Mouse (Mus musculus) spleen, embryonic (tissue): ENCODE measurements around the gene Dohh.

Experiments
- CTCF ChIA-PET: fragments of 350-600 bp; sonication (Branson Sonifier 250); formaldehyde crosslinking; loops from one replicate; lab custom pipeline; 2022; lab: Charles Lee

Dohh gene

GRCm38 (mm10) chr10:81379183-81379553, 5.1 kb upstream of the Dohh start:
- CTCF ChIA-PET = interaction anchor here (0.6 kb wide), 1 partner anchor 89 kb away, joined by 3 read pairs; no protein-coding TSS in a partner anchor

DNA sequence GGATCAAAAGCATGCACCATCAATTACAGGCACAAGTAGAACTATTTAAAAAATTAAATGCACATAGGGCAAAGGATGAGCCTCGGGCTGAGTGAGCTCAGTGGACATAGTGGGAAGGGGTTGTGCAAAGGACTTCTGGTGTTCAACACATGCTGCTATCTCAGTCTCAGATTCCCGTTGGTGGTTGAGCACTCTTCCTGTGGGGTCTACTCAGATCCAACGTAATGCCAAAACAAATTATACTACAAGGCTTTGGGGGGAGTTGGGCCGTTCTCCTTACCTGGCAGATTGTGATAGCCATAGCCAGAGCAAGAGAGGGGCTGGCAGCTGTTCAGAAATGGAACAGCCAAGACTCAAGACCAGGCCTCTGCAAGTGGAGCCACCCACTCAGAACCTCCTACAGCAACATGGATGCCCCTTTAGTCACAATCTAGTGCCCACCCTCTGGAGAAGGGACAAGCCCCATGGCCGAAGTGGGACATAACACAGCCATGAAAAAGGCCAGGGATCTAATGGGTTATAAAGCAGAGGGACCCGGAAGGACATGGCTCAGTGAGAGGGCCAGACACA, 4.3 kb upstream of the Dohh start:
- CTCF ChIA-PET = no interaction called here

- CTCF ChIA-PET = interaction anchor here (0.6 to 1.0 kb wide), 3 partner anchors 22 to 790 kb away, joined by 3 to 4 read pairs (median 3); no protein-coding TSS in a partner anchor
These were observed 2.2 kb upstream of the Dohh start for GRCm38 (mm10) chr10:81382039-81382438.

GRCm38 (mm10) chr10:81384605-81384982, 366 bp downstream of the Dohh start:
- CTCF ChIA-PET = interaction anchor here (0.9 kb wide), 1 partner anchor 10 kb away, joined by 3 read pairs; no protein-coding TSS in a partner anchor

- CTCF ChIA-PET = no interaction called here
These were observed 1.5 kb downstream of the Dohh start for GRCm38 (mm10) chr10:81385603-81386306.

DNA sequence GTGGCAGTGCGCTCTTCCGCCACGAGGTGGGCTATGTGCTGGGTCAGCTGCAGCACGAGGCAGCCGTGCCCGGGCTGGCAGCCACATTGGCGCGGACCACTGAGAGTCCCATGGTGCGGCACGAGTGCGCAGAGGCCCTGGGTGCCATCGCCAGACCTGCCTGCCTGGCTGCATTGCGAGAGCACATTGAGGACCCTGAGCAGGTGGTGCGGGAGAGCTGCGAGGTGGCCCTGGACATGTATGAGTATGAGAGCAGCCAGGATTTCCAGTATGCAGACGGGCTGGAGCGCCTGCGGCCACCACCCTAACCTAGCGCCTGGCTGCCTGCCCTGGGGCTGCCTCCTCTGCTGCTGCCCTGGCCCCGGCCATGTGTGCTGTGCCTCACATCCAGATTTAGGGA, 3.5 kb downstream of the Dohh start:
- CTCF ChIA-PET = no interaction called here

DNA sequence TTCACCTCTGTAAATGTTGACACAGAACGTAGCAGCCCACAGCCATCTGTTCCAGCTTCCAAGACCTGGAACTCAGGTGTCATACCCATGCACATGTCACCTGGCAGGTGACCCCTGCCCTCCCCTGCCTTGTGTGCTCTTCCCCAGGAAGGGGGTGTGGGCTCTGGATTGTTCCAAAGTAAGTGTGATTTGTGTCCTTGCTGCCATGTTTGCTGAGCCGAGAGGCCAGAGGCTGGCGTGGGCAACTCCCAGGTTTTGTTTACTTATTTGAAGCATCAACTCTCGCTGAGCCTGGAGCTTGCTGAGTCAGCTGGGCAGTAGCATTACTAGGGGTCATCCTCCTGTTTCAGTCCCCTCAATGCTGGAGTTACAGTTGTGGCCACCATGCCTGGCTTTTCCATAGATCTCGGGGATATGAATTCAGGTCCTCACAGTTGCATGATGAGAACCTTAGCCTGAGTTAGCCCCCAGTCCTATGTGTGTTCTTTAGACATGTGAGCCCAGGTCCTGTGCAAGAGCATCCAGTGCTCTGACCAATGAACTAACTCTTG, 4.4 kb downstream of the Dohh start, which contains the start of gene Gm48552:
Gm48552 (plus strand) TSS at position 501 of the 551 bp plus-strand sequence.
- CTCF ChIA-PET = no interaction called here

DNA sequence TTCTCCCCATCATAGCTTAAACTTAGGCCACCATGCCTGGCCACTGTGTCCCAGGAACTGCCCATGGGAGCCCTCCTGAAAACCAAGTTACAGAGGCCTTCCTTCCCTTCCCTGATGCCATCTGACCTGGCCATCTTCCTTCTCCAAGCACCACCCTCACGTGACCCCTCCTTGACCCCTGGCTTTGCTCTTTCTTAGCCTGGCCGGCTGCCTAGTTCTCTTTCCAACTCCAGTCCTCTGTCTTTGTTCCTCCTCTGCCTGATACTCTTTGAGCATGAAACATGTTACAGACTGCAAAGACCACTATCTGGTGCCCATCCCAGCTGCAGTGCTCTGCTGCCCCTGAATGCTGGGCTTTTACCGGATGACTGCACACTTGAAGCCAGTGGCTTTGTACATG, 5.1 kb downstream of the Dohh start:
- CTCF ChIA-PET = interaction anchor here (1.1 kb wide), 1 partner anchor 63 kb away, joined by 3 read pairs; no protein-coding TSS in a partner anchor

- CTCF ChIA-PET = interaction anchor here (1.1 kb wide), 2 partner anchors 62 to 152 kb away, joined by 3 read pairs; no protein-coding TSS in a partner anchor
These were observed 5.8 kb downstream of the Dohh start for GRCm38 (mm10) chr10:81389801-81390677.

DNA sequence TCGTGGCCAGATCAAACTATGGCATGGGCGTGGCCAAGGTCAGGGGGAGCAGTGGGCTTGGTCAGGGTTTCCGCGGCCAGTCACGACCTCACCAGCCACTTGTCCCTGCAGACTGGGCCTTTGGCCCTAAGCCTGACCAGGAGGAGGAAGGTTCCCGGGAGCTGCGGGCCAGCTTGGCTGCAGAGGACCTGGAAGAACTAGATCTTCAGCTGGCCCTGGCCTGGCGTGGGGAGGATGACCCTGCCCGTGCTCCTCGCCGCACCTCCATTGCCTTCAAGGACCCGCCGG, 6.4 kb downstream of the Dohh start:
- CTCF ChIA-PET = interaction anchor here (1.1 kb wide), 2 partner anchors 61 to 152 kb away, joined by 3 read pairs; no protein-coding TSS in a partner anchor

- CTCF ChIA-PET = interaction anchor here (0.6 kb wide), 1 partner anchor 1603 kb away, joined by 3 read pairs; no protein-coding TSS in a partner anchor
These were observed 8.0 kb downstream of the Dohh start for GRCm38 (mm10) chr10:81392270-81392669.

GRCm38 (mm10) chr10:81392781-81393185, 8.6 kb downstream of the Dohh start, which contains the start of gene Smim24:
Gene Smim24 (plus strand): TSS chr10:81393051.
- CTCF ChIA-PET = interaction anchor here (0.6 kb wide), 1 partner anchor 461 kb away, joined by 3 read pairs; no protein-coding TSS in a partner anchor

GRCm38 (mm10) chr10:81393456-81394063, 9.3 kb downstream of the Dohh start:
- CTCF ChIA-PET = interaction anchor here (0.6 to 1.7 kb wide), 3 partner anchors 9 to 461 kb away, joined by 3 to 5 read pairs (median 3); partner anchors contain the start of genes Dohh and Gm48551

GRCm38 (mm10) chr10:81395127-81395526, 10.9 kb downstream of the Dohh start:
- CTCF ChIA-PET = interaction anchor here (1.1 to 1.7 kb wide), 4 partner anchors 10 to 57 kb away, joined by 3 to 22 read pairs (median 4); partner anchors contain the start of genes Dohh and Gm48551

DNA sequence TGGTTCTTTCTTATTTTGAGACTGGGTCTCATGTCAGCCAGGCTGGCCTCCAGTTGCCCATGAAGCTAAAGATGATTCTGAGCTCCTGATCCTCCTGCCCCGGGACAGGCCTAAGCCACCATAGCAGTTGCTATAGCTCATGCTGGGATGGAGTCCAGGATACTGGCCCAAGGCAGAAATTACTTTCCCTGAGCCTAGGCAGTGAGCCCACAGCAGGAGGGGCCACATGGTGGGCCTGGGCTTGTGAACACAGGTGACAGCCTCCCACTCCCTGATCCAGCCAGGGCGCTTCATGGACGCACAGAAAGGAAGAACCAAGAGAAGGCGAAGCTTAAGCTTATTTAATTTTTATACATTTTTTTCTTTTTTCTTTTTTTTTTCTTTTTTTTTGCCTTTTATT, 11.6 kb downstream of the Dohh start:
- CTCF ChIA-PET = interaction anchor here (0.9 to 1.3 kb wide), 4 partner anchors 10 to 56 kb away, joined by 3 to 22 read pairs (median 4); no protein-coding TSS in a partner anchor

GRCm38 (mm10) chr10:81396749-81397148, 12.5 kb downstream of the Dohh start:
- CTCF ChIA-PET = no interaction called here

DNA sequence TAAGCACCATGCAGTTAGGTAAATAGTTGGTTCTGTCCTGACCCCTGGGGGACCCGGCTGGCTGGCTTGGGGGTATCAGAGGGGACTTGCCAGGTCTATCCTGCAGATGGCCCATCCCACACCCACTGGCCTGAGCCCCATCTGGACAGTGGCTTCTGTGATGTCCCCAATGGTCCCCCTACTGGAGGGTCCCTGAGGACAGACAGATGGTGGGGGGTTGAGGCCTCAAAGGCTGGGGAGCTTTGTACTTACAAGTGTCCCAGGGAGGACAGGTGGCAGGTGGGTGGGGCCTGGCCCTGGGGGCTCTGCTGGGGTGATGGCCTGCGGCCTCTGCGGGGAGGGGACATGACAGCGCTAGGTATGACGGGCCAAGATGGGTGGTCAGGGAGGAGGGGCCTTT, 15.1 kb downstream of the Dohh start:
- CTCF ChIA-PET = no interaction called here

GRCm38 (mm10) chr10:81399798-81400308, 15.6 kb downstream of the Dohh start:
- CTCF ChIA-PET = no interaction called here

DNA sequence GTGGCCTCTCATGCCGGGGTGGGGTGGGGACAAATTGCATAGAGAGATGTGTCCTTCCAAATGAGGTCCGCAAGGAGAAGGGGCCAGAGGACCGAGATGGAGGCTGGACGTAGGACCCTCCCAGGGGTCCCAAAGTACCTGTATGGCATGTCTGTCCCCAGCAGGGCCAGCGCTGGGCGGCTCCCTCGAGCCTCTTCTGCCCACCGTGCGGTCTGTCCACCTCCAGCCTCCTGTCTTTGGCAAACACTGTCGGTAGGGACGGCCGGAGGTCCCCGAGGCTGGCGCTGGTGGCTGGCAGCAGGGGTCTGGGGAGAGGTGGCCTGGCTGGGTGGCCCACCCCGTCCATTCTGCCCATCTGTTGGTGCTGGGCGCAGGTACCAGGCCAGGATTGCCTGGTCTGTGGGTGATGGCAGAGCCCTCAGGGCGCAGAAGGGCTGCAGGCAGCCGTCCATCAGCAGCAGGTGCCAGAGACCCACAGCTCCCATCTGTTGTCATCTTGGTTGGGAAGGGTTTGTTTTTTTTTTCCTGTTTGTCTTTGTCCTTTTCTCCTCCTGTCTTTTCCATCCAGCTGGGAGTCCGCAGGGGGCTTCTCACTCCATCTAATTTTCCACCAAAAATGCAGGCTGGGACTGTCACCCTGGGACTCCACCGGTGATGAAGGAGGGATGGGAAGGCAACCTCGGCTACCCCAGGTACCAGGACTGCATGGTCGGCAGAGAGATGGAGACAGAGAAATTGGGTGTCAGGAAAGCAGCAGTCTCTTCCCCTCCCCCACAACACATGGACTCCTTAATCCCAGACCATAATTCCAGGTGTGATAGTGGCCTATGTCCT, 16.4 kb downstream of the Dohh start:
- CTCF ChIA-PET = no interaction called here

- CTCF ChIA-PET = interaction anchor here (1.2 kb wide), 1 partner anchor 11 kb away, joined by 3 read pairs; no protein-coding TSS in a partner anchor
These were observed 16.9 kb downstream of the Dohh start for GRCm38 (mm10) chr10:81401205-81401520.
